20 mouse cellular contexts compared by ENCODE assay signal in genomic region chr6:17914300-17914699, GRCm38 (mm10).
DNase-seq lines count a peak whose midpoint lies in the region; ATAC-seq lines count a peak whose summit lies in the region.
"Had no signal": no experiment of that assay in that cellular context is flagged by ENCODE, and none has a peak within 500 bp of the region (broad histone marks: within the 10 kb centered on the region; RNA-seq: fewer than 3 reads in every experiment).

No protein-coding gene starts in this region.

- peak; percentile 78 to 83 for DNase-seq in left cerebral cortex, adult 18-20 months (ENCODE audit: low spot score in 2 of 2)
- no peak for DNase-seq in left cerebral cortex, postnatal 10 days (ENCODE audit: extremely low spot score in 1 of 2, low spot score in 2 of 2)
- peak; percentile 89 for DNase-seq in brain, adult 2 months (ENCODE audit: low read depth, low spot score)
- peak; percentile 76 to 87 for DNase-seq in frontal cortex, postnatal 36 days (ENCODE audit: low spot score in 2 of 2)
- DNase-seq in right cerebral cortex, postnatal 10 days (ENCODE audit: low spot score in 2 of 2), result peak; percentile 28 to 38
- DNase-seq in adrenal gland, postnatal 10 days, result no peak
- DNase-seq: adrenal gland, postnatal 25 days; cerebellum, adult 9-10 months; gastrocnemius, adult 2 months; kidney, adult 9 months; kidney, postnatal 14 days; lung, adult 18-20 months; thymus, adult 18-20 months had no signal

- no peak for ATAC-seq in granulocyte monocyte progenitor cell, adult 5-6 weeks (replicated peaks; ENCODE audit: poor library complexity, severe bottlenecking)
- ATAC-seq: CD4-positive, CD25-positive, alpha-beta regulatory T cell, adult 4 months; forebrain, embryonic 16.5 days; hindbrain, embryonic 16.5 days; intestine, embryonic 16.5 days; liver, embryonic 12.5 days; midbrain, embryonic 16.5 days had no signal

- intact Hi-C loops in left cerebral cortex, postnatal 10 days (cut with DNase I), result no loop called here

Comparison
In these comparisons a context has a peak if more than half of its experiments do, and no peak if none do; other contexts are left out.
1. DNase-seq: peak in left cerebral cortex, adult 18-20 months (2 of 2), brain, adult 2 months (single experiment), frontal cortex, postnatal 36 days (2 of 2) and right cerebral cortex, postnatal 10 days (2 of 2); none in left cerebral cortex, postnatal 10 days (0 of 2) and adrenal gland, postnatal 10 days (single experiment).